Mouse (Mus musculus): Measurements from ENCODE around the gene Runx3.

GRCm38 (mm10) chr4:135123721-135124120 lies 3.3 kb downstream of the Runx3 start:
- TF ChIP-seq CTCF (IDR thresholded peaks at IDR 0.05; ENCODE audit: low read depth, low read length), result no peak
- TF ChIP-seq POLR2A (IDR thresholded peaks at IDR 0.05; ENCODE audit: extremely low read depth, insufficient read depth, low read length), result no peak

Data from liver, adult 2 months (tissue).